Mouse (Mus musculus) CH12.LX (cell line): ENCODE measurements around the gene Tmem106c. TPM values are rescaled to one million over a fixed set of nuclear protein-coding genes. Genes with fewer than 3 reads are reported as not detected.

Source experiments
- DNase-seq: peaks from one replicate; pipeline ENCODE4 v3.0.0-alpha.2; 2013; ENCODE audit errors: extremely low read depth
- H3K27ac ChIP-seq: 2 replicates; pipeline ENCODE4 v1.5.1; 2012; ENCODE audit warnings: low read depth, mild to moderate bottlenecking, control low read depth, moderate library complexity; ENCODE audit not compliant: insufficient read depth
- H3K27me3 ChIP-seq: replicated peaks from 2 replicates; pipeline ENCODE3; 2012; ENCODE audit warnings: inconsistent platforms
- H3K36me3 ChIP-seq, 2 experiments: replicated peaks in 1 of 2; 2 replicates each; pipeline versions ENCODE3 to v1.6.1; 2012; ENCODE audit warnings: inconsistent platforms in 1 of 2, low read length in 1 of 2, mild to moderate bottlenecking in 1 of 2, mixed read lengths in 1 of 2, moderate library complexity in 1 of 2; ENCODE audit not compliant: control insufficient read depth in 1 of 2, insufficient read depth in 1 of 2
- H3K4me1 ChIP-seq, 2 experiments: 2 replicates each; pipeline ENCODE4 v1.6.1; 2012; ENCODE audit warnings: inconsistent platforms in 1 of 2, moderate library complexity in 1 of 2; ENCODE audit not compliant: insufficient read depth in 2 of 2, control insufficient read depth in 1 of 2
- H3K4me2 ChIP-seq: 2 replicates; pipeline ENCODE4 v1.6.1; 2012; ENCODE audit warnings: low read depth, mild to moderate bottlenecking, control low read depth; ENCODE audit not compliant: poor library complexity, insufficient read depth, severe bottlenecking
- H3K4me3 ChIP-seq, 3 experiments: fragments of 150-350 bp in 1 of 3; sonication (generic) in 1 of 3; replicated peaks in 1 of 3; 2 replicates each; pipeline versions ENCODE3 to v1.5.1; 2011 to 2012; ENCODE audit warnings: low read depth in 2 of 3, low read length in 2 of 3, mild to moderate bottlenecking in 2 of 3, moderate library complexity in 2 of 3, control low read depth in 1 of 3, improper control_type of control experiment in 1 of 3, inconsistent platforms in 1 of 3, mixed read lengths in 1 of 3; ENCODE audit not compliant: poor library complexity in 1 of 3
- H3K79me2 ChIP-seq: replicated peaks from 2 replicates; pipeline ENCODE4 v1.6.1; 2012; ENCODE audit warnings: mild to moderate bottlenecking, moderate library complexity; ENCODE audit not compliant: control insufficient read depth, poor library complexity, insufficient read depth, severe bottlenecking; ENCODE audit errors: extremely low read depth
- H3K9ac ChIP-seq: 2 replicates; pipeline ENCODE4 v1.6.1; 2012; ENCODE audit warnings: low read depth, mild to moderate bottlenecking, control low read depth, moderate library complexity; ENCODE audit not compliant: insufficient read depth
- H3K9me3 ChIP-seq: replicated peaks from 2 replicates; pipeline ENCODE3; 2012; ENCODE audit warnings: low read length, inconsistent platforms, mixed read lengths
- BHLHE40 ChIP-seq: IDR thresholded peaks from 2 replicates; pipeline ENCODE4 v1.6.1; 2011; ENCODE audit warnings: mild to moderate bottlenecking, low read depth, low read length, improper control_type of control experiment
- CTCF ChIP-seq, 2 experiments: IDR thresholded peaks in 1 of 2; conservative IDR thresholded peaks in 1 of 2; 2 replicates each; pipeline ENCODE4 v1.5.1; 2011 to 2012; ENCODE audit warnings: low read depth in 2 of 2, low read length in 2 of 2, improper control_type of control experiment in 1 of 2, inconsistent platforms in 1 of 2, mild to moderate bottlenecking in 1 of 2, moderate library complexity in 1 of 2
- E2F4 ChIP-seq: IDR thresholded peaks from 2 replicates; pipeline ENCODE4 v1.6.1; 2011; ENCODE audit warnings: low read depth, low read length, improper control_type of control experiment; ENCODE audit not compliant: insufficient replicate concordance
- EP300 ChIP-seq: IDR thresholded peaks from 2 replicates; pipeline ENCODE4 v1.6.1; 2011; ENCODE audit warnings: low read length, improper control_type of control experiment
- GABPA ChIP-seq: IDR thresholded peaks from 2 replicates; pipeline ENCODE4 v1.6.1; 2012; ENCODE audit warnings: low read depth, low read length, improper control_type of control experiment, inconsistent platforms; ENCODE audit not compliant: insufficient replicate concordance
- HCFC1 ChIP-seq: IDR thresholded peaks from 2 replicates; pipeline ENCODE4 v1.6.1; 2012; ENCODE audit warnings: low read depth, mild to moderate bottlenecking, inconsistent platforms, low read length, improper control_type of control experiment
- IRF4 ChIP-seq: IDR thresholded peaks from 2 replicates; pipeline ENCODE4 v1.6.1; 2014; ENCODE audit warnings: low read depth, mild to moderate bottlenecking, inconsistent platforms, low read length, improper control_type of control experiment
- JUN ChIP-seq: IDR thresholded peaks from 2 replicates; pipeline ENCODE4 v1.6.1; 2011; ENCODE audit warnings: low read depth, mild to moderate bottlenecking, low read length, improper control_type of control experiment, moderate library complexity; ENCODE audit not compliant: insufficient read depth
- JUND ChIP-seq: conservative IDR thresholded peaks from 2 replicates; pipeline ENCODE4 v1.6.1; 2011; ENCODE audit warnings: low read depth, low read length, improper control_type of control experiment
- MAX ChIP-seq: IDR thresholded peaks from 2 replicates; pipeline ENCODE4 v1.6.1; 2011; ENCODE audit warnings: low read length, improper control_type of control experiment
- MAZ ChIP-seq: IDR thresholded peaks from 2 replicates; pipeline ENCODE4 v1.6.1; 2012; ENCODE audit warnings: low read depth, mild to moderate bottlenecking, inconsistent platforms, low read length, improper control_type of control experiment, moderate library complexity
- MEF2A ChIP-seq: IDR thresholded peaks from 2 replicates; pipeline ENCODE4 v1.6.1; 2014; ENCODE audit warnings: low read depth, mild to moderate bottlenecking, inconsistent platforms, low read length, improper control_type of control experiment, borderline replicate concordance
- NELFE ChIP-seq: IDR thresholded peaks from 2 replicates; pipeline ENCODE4 v1.6.1; 2011; ENCODE audit warnings: low read depth, low read length, improper control_type of control experiment
- POLR2AphosphoS2 ChIP-seq: IDR thresholded peaks from 2 replicates; pipeline ENCODE4 v1.6.1; 2011; ENCODE audit warnings: low read depth, low read length, improper control_type of control experiment
- RCOR1 ChIP-seq: conservative IDR thresholded peaks from 2 replicates; pipeline ENCODE4 v1.6.1; 2012; ENCODE audit warnings: low read depth, mild to moderate bottlenecking, inconsistent platforms, low read length, improper control_type of control experiment
- SMC3 ChIP-seq: IDR thresholded peaks from 2 replicates; pipeline ENCODE4 v1.6.1; 2011; ENCODE audit warnings: low read depth, low read length, improper control_type of control experiment
- TCF12 ChIP-seq: IDR thresholded peaks from 2 replicates; pipeline ENCODE4 v1.6.1; 2014; ENCODE audit warnings: low read depth, mild to moderate bottlenecking, inconsistent platforms, low read length, improper control_type of control experiment
- UBTF ChIP-seq: IDR thresholded peaks from 2 replicates; pipeline ENCODE4 v1.6.1; 2012; ENCODE audit warnings: low read depth, mild to moderate bottlenecking, inconsistent platforms, low read length, improper control_type of control experiment, moderate library complexity
- USF1 ChIP-seq: IDR thresholded peaks from 2 replicates; pipeline ENCODE4 v1.6.1; 2014; ENCODE audit warnings: low read depth, mild to moderate bottlenecking, inconsistent platforms, low read length, improper control_type of control experiment
- ZC3H11A ChIP-seq: IDR thresholded peaks from 2 replicates; pipeline ENCODE4 v1.6.1; 2012; ENCODE audit warnings: low read depth, mild to moderate bottlenecking, inconsistent platforms, low read length, improper control_type of control experiment
- ZMIZ1 ChIP-seq: IDR thresholded peaks from 2 replicates; pipeline ENCODE4 v1.6.1; 2012; ENCODE audit warnings: low read depth, mild to moderate bottlenecking, inconsistent platforms, low read length, improper control_type of control experiment
- dilution Hi-C: fragments of 300-500 bp; cut with MboI; formaldehyde crosslinking; loops from 2 replicates; pipeline ENCODE4 v1.14.3; 2020; ENCODE audit warnings: low sequenced_read_pairs; ENCODE audit not compliant: extremely low pct_unique_long_range_greater_than_20kb, extremely low pct_ligation_motif_present
- in situ Hi-C: fragments of 300-500 bp; cut with MboI; formaldehyde crosslinking; loops from 3 replicates; pipeline ENCODE4 v1.14.3; 2019; ENCODE audit warnings: low sequenced_read_pairs, low pct_ligation_motif_present, low pct_unique_long_range_greater_than_20kb, mixed read lengths
- polyA plus RNA-seq: library from polyadenylated mRNA; unstranded; fragments of >175 nt; gene quantifications from 2 replicates; pipeline ENCODE4 v1.2.1, GENCODE M21; 2012; ENCODE audit warnings: low read depth; ENCODE audit not compliant: insufficient read length
- total RNA-seq, 2 experiments: library from RNA; depleted of rRNA; stranded (reverse); fragments of 300-350 nt in 1 of 2; fragments of >200 nt in 1 of 2; gene quantifications; 2 replicates each; pipeline ENCODE4 v1.2.3; 2012 to 2014

Tmem106c gene
- total and polyA plus RNA-seq, 3 experiments: 18.5 to 25.7 (median 25.5) TPM

GRCm38 (mm10) chr15:97941306-97941705 is 22.7 kb upstream of the Tmem106c start:
- Histone ChIP-seq H3K27me3 (peaks cover 6% of the 10 kb centered on the region), H3K79me2 (no peaks in the 10 kb centered on the region), H3K4me3 (no peak overlapping the region), H3K4me2 (no peak overlapping the region)
- dilution Hi-C loops: no loop called here
- TF ChIP-seq BHLHE40 (no peak), ZMIZ1 (no peak), SMC3 (no peak), JUN (no peak), EP300 (no peak), GABPA (no peak), NELFE (no peak), POLR2AphosphoS2 (no peak), UBTF (no peak), IRF4 (no peak), ZC3H11A (no peak), E2F4 (no peak), MAZ (no peak), TCF12 (no peak), JUND (no peak), MAX (no peak), CTCF (conservative IDR thresholded peaks at IDR 0.05 in 1 of 2, IDR thresholded peaks at IDR 0.05 in 1 of 2; ENCODE audit: low read depth in 2 of 2, low read length in 2 of 2) (no peak), MEF2A (no peak), USF1 (no peak)
- TF ChIP-seq, all 38 proteins: peak for 0
- Histone ChIP-seq H3K27ac (no peak overlapping the region), H3K9ac (no peak overlapping the region), H3K36me3 (no peaks in the 10 kb centered on the region), H3K9me3 (no peaks in the 10 kb centered on the region), H3K4me1 (peaks cover 2 to 8% of the 10 kb centered on the region in 2 experiments; a peak in 3 of 4 replicates)
- in situ Hi-C loops: loop anchor here (5.0 to 10.0 kb wide), 3 partner anchors 49 to 227 kb away; no protein-coding TSS in a partner anchor
- DNase-seq: peak; percentile 31

GRCm38 (mm10) chr15:97942538-97942937 is 21.5 kb upstream of the Tmem106c start:
- no peak overlapping the region for H3K4me2 ChIP-seq
- no peak overlapping the region for H3K27ac ChIP-seq
- H3K36me3 ChIP-seq: no peaks in the 10 kb centered on the region
- peaks cover 3% of the 10 kb centered on the region for H3K27me3 ChIP-seq
- no peak for DNase-seq
- dilution Hi-C loops (no loop called here), in situ Hi-C loops (loop anchor here (5.0 to 10.0 kb wide), 3 partner anchors 50 to 228 kb away; no protein-coding TSS in a partner anchor)
- H3K4me1 ChIP-seq: peaks cover 2 to 8% of the 10 kb centered on the region in 2 experiments; a peak in 3 of 4 replicates
- H3K4me3 ChIP-seq: no peak overlapping the region
- H3K9me3 ChIP-seq: no peaks in the 10 kb centered on the region
- TF ChIP-seq MAX (no peak), UBTF (no peak), HCFC1 (no peak), POLR2AphosphoS2 (no peak), RCOR1 (no peak), BHLHE40 (peak; percentile 61)
- H3K79me2 ChIP-seq: no peaks in the 10 kb centered on the region
- H3K9ac ChIP-seq: no peak overlapping the region
